Mouse (Mus musculus) hindbrain, embryonic 13.5 days (tissue): Measurements from ENCODE around the gene Atxn7. TPM values are rescaled to one million over a fixed set of nuclear protein-coding genes. Genes with fewer than 3 reads are reported as not detected.

Experiments
- ATAC-seq: fragments of 200-750 bp; cut with Nextera tagmentation; 2 replicates; pipeline ENCODE4 v1.8.0; 2017; ENCODE audit warnings: moderate TSS enrichment; ENCODE audit not compliant: low FRiP score
- H3K27ac ChIP-seq: fragments of 300-500 bp; sonication (generic); 2 replicates; pipeline ENCODE4 v1.5.1; 2015; ENCODE audit warnings: inconsistent platforms, mild to moderate bottlenecking, moderate library complexity
- H3K27me3 ChIP-seq: fragments of 300-500 bp; sonication (generic); 2 replicates; pipeline ENCODE4 v1.6.1; 2015; ENCODE audit warnings: mild to moderate bottlenecking, inconsistent platforms
- H3K36me3 ChIP-seq: fragments of 300-500 bp; sonication (generic); 2 replicates; pipeline ENCODE4 v1.6.1; 2015; ENCODE audit warnings: mild to moderate bottlenecking, inconsistent platforms
- H3K4me1 ChIP-seq: fragments of 300-500 bp; sonication (generic); replicated peaks from 2 replicates; pipeline ENCODE4 v1.6.1; 2015; ENCODE audit warnings: inconsistent platforms
- H3K4me2 ChIP-seq: fragments of 300-500 bp; sonication (generic); 2 replicates; pipeline ENCODE4 v1.6.1; 2015; ENCODE audit warnings: inconsistent platforms, mild to moderate bottlenecking, moderate library complexity
- H3K4me3 ChIP-seq: fragments of 300-500 bp; sonication (generic); 2 replicates; pipeline ENCODE4 v1.5.1; 2015; ENCODE audit warnings: mild to moderate bottlenecking, inconsistent platforms
- H3K9ac ChIP-seq: fragments of 300-500 bp; sonication (generic); 2 replicates; pipeline ENCODE4 v1.6.1; 2015; ENCODE audit warnings: mild to moderate bottlenecking, inconsistent platforms
- H3K9me3 ChIP-seq: fragments of 300-500 bp; sonication (generic); 2 replicates; pipeline ENCODE4 v1.6.1; 2016; ENCODE audit warnings: inconsistent platforms
- WGBS: fragments of 180-500 bp; shearing (Covaris S2); methylation state at CpG from one replicate; pipeline ENCODE4 v1.1.7; 2015; 5-methylcytosine and 5-hydroxymethylcytosine counted together
- polyA plus RNA-seq: library from polyadenylated mRNA; unstranded; fragments of >200 nt; fragmentation: Nextera tagmentation; extraction: Ambion mirVana; gene quantifications from 2 replicates; pipeline ENCODE4 v1.2.1, GENCODE M21; 2015

The Atxn7 gene
- polyA plus RNA-seq, 1 experiment from 2014 or later = 4.2 TPM

- Histone ChIP-seq H3K9ac (no peak overlapping the region), H3K4me3 (no peak overlapping the region), H3K4me1 (no peaks in the 10 kb centered on the region), H3K27me3 (no peaks in the 10 kb centered on the region), H3K36me3 (peaks cover 48% of the 10 kb centered on the region), H3K9me3 (no peaks in the 10 kb centered on the region), H3K27ac (no peak overlapping the region), H3K4me2 (no peak overlapping the region)
- 76% methylated on average over 13 of the region's 13 CpGs for WGBS
- ATAC-seq = no peak
Measured at GRCm38 (mm10) chr14:14104213-14104929, 143.1 kb downstream of the Atxn7 start.

DNA sequence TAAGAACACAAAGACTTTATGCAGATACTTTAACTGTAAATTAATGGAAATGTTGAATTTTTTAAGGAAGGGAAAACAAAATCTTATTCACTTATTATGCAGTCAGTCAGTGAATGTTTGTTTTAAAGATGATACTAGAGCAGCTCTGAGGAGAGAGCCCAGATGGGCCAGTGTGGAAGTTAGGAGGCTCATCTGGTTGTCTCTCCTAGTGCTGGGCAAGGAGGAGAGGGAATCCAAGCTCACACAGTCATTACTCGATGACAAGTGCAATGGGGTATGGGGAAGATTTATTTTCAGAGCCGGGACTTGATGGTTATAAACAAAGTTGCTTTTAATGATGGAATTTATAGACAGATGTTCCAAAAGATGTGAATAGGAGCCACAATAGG lies 143.7 kb downstream of the Atxn7 start:
- Histone ChIP-seq H3K9ac (no peak overlapping the region), H3K27ac (no peak overlapping the region), H3K36me3 (peaks cover 44% of the 10 kb centered on the region), H3K27me3 (no peaks in the 10 kb centered on the region), H3K4me2 (no peak overlapping the region), H3K9me3 (no peaks in the 10 kb centered on the region), H3K4me1 (no peaks in the 10 kb centered on the region), H3K4me3 (no peak overlapping the region)
- no peak for ATAC-seq
- WGBS = 75% methylated on average over 2 of the region's 2 CpGs

DNA sequence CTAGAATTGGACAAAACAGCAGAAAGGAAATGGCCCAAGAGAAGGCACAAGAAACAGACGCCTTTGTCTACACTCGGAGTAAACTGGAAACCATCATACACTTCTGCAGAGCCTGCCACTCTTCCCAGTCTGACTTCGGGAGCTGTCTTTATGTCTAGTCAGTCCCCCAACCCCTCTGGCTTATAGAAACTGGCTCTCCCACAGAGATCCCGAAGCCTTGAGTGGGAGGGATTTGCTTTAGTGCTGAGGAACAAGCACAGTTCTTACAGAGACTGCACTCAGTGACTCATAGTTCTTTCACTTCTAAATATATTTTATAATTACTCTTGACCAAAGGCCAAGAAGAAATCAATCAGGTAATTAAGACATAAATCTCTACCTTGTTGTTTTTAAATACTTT lies 149.5 kb downstream of the Atxn7 start:
- Histone ChIP-seq H3K27me3 (no peaks in the 10 kb centered on the region), H3K4me3 (no peak overlapping the region), H3K4me1 (no peaks in the 10 kb centered on the region), H3K4me2 (no peak overlapping the region), H3K36me3 (peaks cover 65% of the 10 kb centered on the region), H3K27ac (no peak overlapping the region), H3K9ac (no peak overlapping the region), H3K9me3 (no peaks in the 10 kb centered on the region)
- 87% methylated on average over 4 of the region's 4 CpGs for WGBS
- ATAC-seq = no peak

DNA sequence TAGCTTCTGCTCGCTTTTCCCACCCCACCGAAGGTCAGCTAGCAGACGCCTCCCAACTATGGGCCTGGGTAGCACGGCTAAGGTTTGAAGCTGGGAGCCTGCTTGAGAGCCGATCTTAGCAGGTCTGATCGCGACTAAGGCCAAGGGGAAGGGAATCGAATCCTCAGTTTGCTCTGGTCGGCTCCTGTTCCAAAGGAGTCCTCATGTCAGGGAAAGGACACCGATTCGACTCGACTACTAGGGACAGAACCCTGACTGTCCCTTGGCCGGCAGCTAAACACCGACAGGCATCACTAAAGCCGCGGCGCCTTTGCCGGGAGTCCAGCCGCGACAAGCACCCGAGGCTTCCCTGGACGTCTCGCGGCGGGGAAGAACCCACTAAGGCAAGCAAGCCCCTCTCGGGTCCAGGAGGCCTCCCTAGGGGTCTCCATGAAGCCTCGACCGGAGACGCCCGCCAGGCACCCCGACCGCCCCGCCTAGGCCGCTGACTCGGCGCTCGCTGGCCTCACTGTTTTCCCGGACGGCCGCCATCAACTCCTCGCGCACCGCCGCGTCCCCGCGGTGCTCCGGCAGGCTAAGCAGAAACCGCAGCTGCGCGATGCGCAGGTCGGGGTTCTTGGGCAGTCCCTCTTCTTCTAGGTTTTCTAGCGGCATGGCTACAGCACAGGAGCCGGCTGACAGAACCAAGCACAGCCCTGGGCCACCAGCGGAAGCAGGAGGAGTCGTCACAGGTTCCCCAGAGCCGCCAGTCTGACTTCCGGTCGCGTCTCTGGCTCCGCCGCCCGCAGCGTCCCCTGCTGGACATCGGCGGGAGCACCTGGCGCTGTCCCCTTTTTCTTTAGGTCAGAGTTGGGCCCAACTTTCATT lies 159.2 kb downstream of the Atxn7 start, which contains the start of gene Psmd6:
Gene Psmd6, minus strand, starts transcription at position 755 of the 867 bp plus-strand sequence.
- under 1% methylated on average over 68 of the region's 68 CpGs for WGBS

More for the DNA sequence above, 159.2 kb downstream of the Atxn7 start, which contains the start of gene Psmd6:
- peaks cover 37% of the 10 kb centered on the region for H3K36me3 ChIP-seq
- H3K4me2 ChIP-seq = peak within 1 kb of the TSS; percentile 86
- ATAC-seq = peak; percentile 99
- H3K27ac ChIP-seq = peak within 1 kb of the TSS; percentile 91
- H3K4me3 ChIP-seq = peak within 1 kb of the TSS; percentile 98
- H3K27me3 ChIP-seq = no peaks in the 10 kb centered on the region
- peaks cover 23% of the 10 kb centered on the region for H3K4me1 ChIP-seq
- no peaks in the 10 kb centered on the region for H3K9me3 ChIP-seq
- peak within 1 kb of the TSS; percentile 99 for H3K9ac ChIP-seq

Other genes starting within 250 kb of the Atxn7 start
- gene Gm281, start 47.0 kb upstream of the Atxn7 start, polyA plus RNA-seq = not detected in 2 replicates
- 204 and 211 TPM in 2 replicates for gene Thoc7, start 412 bp downstream of the Atxn7 start, polyA plus RNA-seq
- gene Psmd6, start 159.5 kb downstream of the Atxn7 start, polyA plus RNA-seq = 279 and 284 TPM in 2 replicates
- not detected in 2 replicates for gene Olfr720, start 225.4 kb downstream of the Atxn7 start, polyA plus RNA-seq